Mouse (Mus musculus) liver, postnatal 0 days (tissue): ENCODE data around the gene Acvr1b.

Experiments
- CTCF ChIP-seq: sonication (generic); IDR thresholded peaks from 2 replicates; pipeline ENCODE4 v1.5.1; 2016; ENCODE audit warnings: antibody characterized with exemption, low read depth
- EP300 ChIP-seq: IDR thresholded peaks from 2 replicates; pipeline ENCODE4 v1.6.1; 2016; ENCODE audit warnings: antibody characterized with exemption, low read depth, mild to moderate bottlenecking

- no peak for TF ChIP-seq EP300
- no peak for TF ChIP-seq CTCF
Measured at GRCm38 (mm10) chr15:101212435-101212834, 38.6 kb downstream of the Acvr1b start.
